Mouse (Mus musculus): ENCODE measurements at regions not wholly inside any gene's neighbourhood (a gene's known extent, or its start where the extent isn't known, plus 50 kb on each side); places are given as distances from the start of the nearest gene placed in this dataset.

DNA sequence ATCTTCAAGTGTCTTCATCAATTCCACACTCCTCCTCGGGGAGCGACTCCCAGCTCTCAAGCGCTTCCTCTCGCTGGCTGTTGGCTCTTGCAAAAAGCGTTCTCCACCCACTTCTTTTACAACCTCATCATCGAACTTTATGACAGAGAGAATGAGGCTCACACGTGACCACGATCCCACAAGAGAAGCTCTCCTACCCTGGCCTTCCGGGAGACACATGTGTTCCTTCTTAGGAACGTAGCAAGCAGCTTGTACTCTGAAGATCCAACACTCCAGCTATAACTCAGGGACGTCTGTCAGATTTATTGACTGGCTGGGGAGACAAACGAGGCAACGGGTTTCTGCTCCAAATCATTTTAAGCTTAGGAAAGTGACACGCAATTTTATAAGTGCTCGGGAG, 307.5 kb downstream of the Ajap1 start:
- TF ChIP-seq TCF3 (IDR thresholded peaks at IDR 0.05; ENCODE audit: insufficient read length, low read depth) (no peak), MYOG (IDR thresholded peaks at IDR 0.05; ENCODE audit: control insufficient read depth in 1 of 3, insufficient read depth in 1 of 3, insufficient read length in 2 of 3, low read depth in 2 of 3) (no peak), E2F4 (IDR thresholded peaks at IDR 0.05; ENCODE audit: insufficient read depth) (no peak), POLR2AphosphoS2 (IDR thresholded peaks at IDR 0.05; ENCODE audit: insufficient read length, low read depth) (no peak), TCF12 (IDR thresholded peaks at IDR 0.05; ENCODE audit: insufficient read depth, poor library complexity, severe bottlenecking) (no peak), MYOD1 (IDR thresholded peaks at IDR 0.05; ENCODE audit: control insufficient read depth in 1 of 3, insufficient read length in 2 of 3, low read depth in 2 of 3) (no peak), MAX (IDR thresholded peaks at IDR 0.05; ENCODE audit: low read depth) (no peak), REST (IDR thresholded peaks at IDR 0.05; ENCODE audit: insufficient read depth, insufficient read length) (no peak), CEBPB (IDR thresholded peaks at IDR 0.05; ENCODE audit: insufficient read depth, poor library complexity, severe bottlenecking) (no peak), SRF (IDR thresholded peaks at IDR 0.05; ENCODE audit: control insufficient read depth, insufficient read length, low read depth) (no peak), USF1 (IDR thresholded peaks at IDR 0.05; ENCODE audit: low read depth) (no peak), POLR2A (IDR thresholded peaks at IDR 0.05; ENCODE audit: insufficient read length, low read depth) (no peak)
- no peak overlapping the region for H3K4me3 ChIP-seq
- H3ac ChIP-seq (ENCODE audit: control insufficient read depth, insufficient read length): no peak overlapping the region
- H3K36me3 ChIP-seq (ENCODE audit: control insufficient read depth, insufficient read depth): no peaks in the 10 kb centered on the region
- H3K79me2 ChIP-seq (ENCODE audit: control insufficient read depth, insufficient read depth): no peaks in the 10 kb centered on the region
- no peak overlapping the region for H3K4me2 ChIP-seq (ENCODE audit: low read depth)
- H3K27me3 ChIP-seq (ENCODE audit: control insufficient read depth, insufficient read depth, insufficient read length): no peaks in the 10 kb centered on the region

- Histone ChIP-seq H3ac (ENCODE audit: control insufficient read depth, insufficient read length) (no peak overlapping the region), H3K27me3 (ENCODE audit: control insufficient read depth, insufficient read depth, insufficient read length) (no peaks in the 10 kb centered on the region), H3K4me2 (ENCODE audit: low read depth) (no peak overlapping the region), H3K4me3 (no peak overlapping the region), H3K36me3 (ENCODE audit: control insufficient read depth, insufficient read depth) (no peaks in the 10 kb centered on the region), H3K79me2 (ENCODE audit: control insufficient read depth, insufficient read depth) (no peaks in the 10 kb centered on the region)
- TF ChIP-seq CEBPB (IDR thresholded peaks at IDR 0.05; ENCODE audit: insufficient read depth, poor library complexity, severe bottlenecking) (no peak), TCF3 (IDR thresholded peaks at IDR 0.05; ENCODE audit: insufficient read length, low read depth) (no peak), REST (IDR thresholded peaks at IDR 0.05; ENCODE audit: insufficient read depth, insufficient read length) (no peak), POLR2A (IDR thresholded peaks at IDR 0.05; ENCODE audit: insufficient read length, low read depth) (no peak), TCF12 (IDR thresholded peaks at IDR 0.05; ENCODE audit: insufficient read depth, poor library complexity, severe bottlenecking) (no peak), MYOG (IDR thresholded peaks at IDR 0.05; ENCODE audit: control insufficient read depth in 1 of 3, insufficient read depth in 1 of 3, insufficient read length in 2 of 3, low read depth in 2 of 3) (no peak), SRF (IDR thresholded peaks at IDR 0.05; ENCODE audit: control insufficient read depth, insufficient read length, low read depth) (no peak), MYOD1 (IDR thresholded peaks at IDR 0.05; ENCODE audit: control insufficient read depth in 1 of 3, insufficient read length in 2 of 3, low read depth in 2 of 3) (no peak), USF1 (IDR thresholded peaks at IDR 0.05; ENCODE audit: low read depth) (no peak), MAX (IDR thresholded peaks at IDR 0.05; ENCODE audit: low read depth) (no peak), E2F4 (IDR thresholded peaks at IDR 0.05; ENCODE audit: insufficient read depth) (no peak), POLR2AphosphoS2 (IDR thresholded peaks at IDR 0.05; ENCODE audit: insufficient read length, low read depth) (no peak)
Measured at GRCm38 (mm10) chr4:153169991-153170390, 312.6 kb downstream of the Ajap1 start.

DNA sequence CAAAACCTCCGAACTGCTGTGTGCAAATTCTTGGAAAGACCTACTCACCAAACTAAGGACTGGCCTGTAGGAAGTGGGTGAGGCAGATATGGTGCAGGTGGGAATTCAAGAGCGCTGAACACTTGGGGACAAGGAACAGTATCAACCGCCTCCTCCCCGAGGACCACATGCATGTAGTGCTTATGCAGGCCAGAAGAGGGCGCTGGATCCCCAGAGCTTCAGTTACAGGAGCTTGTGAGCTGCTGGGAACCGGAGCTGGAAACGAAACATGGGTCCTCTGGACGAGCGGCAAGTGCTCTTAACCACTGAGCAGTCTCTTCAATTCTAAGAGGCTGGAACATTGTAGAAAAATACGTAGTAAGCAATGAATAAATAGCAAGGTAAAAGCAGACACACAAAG, 317.8 kb downstream of the Ajap1 start:
- no peak for TF ChIP-seq USF1 (IDR thresholded peaks at IDR 0.05; ENCODE audit: low read depth)
- no peak for TF ChIP-seq CEBPB (IDR thresholded peaks at IDR 0.05; ENCODE audit: insufficient read depth, poor library complexity, severe bottlenecking)
- TF ChIP-seq MAX (IDR thresholded peaks at IDR 0.05; ENCODE audit: low read depth): no peak
- TF ChIP-seq E2F4 (IDR thresholded peaks at IDR 0.05; ENCODE audit: insufficient read depth): no peak
- TF ChIP-seq TCF3 (IDR thresholded peaks at IDR 0.05; ENCODE audit: insufficient read length, low read depth): no peak
- TF ChIP-seq MYOD1 (IDR thresholded peaks at IDR 0.05; ENCODE audit: control insufficient read depth in 1 of 3, insufficient read length in 2 of 3, low read depth in 2 of 3): no peak
- TF ChIP-seq SRF (IDR thresholded peaks at IDR 0.05; ENCODE audit: control insufficient read depth, insufficient read length, low read depth): no peak
- TF ChIP-seq POLR2A (IDR thresholded peaks at IDR 0.05; ENCODE audit: insufficient read length, low read depth): no peak
- TF ChIP-seq MYOG (IDR thresholded peaks at IDR 0.05; ENCODE audit: control insufficient read depth in 1 of 3, insufficient read depth in 1 of 3, insufficient read length in 2 of 3, low read depth in 2 of 3): no peak
- TF ChIP-seq REST (IDR thresholded peaks at IDR 0.05; ENCODE audit: insufficient read depth, insufficient read length): no peak
- TF ChIP-seq POLR2AphosphoS2 (IDR thresholded peaks at IDR 0.05; ENCODE audit: insufficient read length, low read depth): no peak
- TF ChIP-seq TCF12 (IDR thresholded peaks at IDR 0.05; ENCODE audit: insufficient read depth, poor library complexity, severe bottlenecking): no peak
- Histone ChIP-seq H3K4me2 (ENCODE audit: low read depth) (no peak overlapping the region), H3K36me3 (ENCODE audit: control insufficient read depth, insufficient read depth) (no peaks in the 10 kb centered on the region), H3K4me3 (no peak overlapping the region), H3ac (ENCODE audit: control insufficient read depth, insufficient read length) (no peak overlapping the region), H3K27me3 (ENCODE audit: control insufficient read depth, insufficient read depth, insufficient read length) (no peaks in the 10 kb centered on the region), H3K79me2 (ENCODE audit: control insufficient read depth, insufficient read depth) (no peaks in the 10 kb centered on the region)

DNA sequence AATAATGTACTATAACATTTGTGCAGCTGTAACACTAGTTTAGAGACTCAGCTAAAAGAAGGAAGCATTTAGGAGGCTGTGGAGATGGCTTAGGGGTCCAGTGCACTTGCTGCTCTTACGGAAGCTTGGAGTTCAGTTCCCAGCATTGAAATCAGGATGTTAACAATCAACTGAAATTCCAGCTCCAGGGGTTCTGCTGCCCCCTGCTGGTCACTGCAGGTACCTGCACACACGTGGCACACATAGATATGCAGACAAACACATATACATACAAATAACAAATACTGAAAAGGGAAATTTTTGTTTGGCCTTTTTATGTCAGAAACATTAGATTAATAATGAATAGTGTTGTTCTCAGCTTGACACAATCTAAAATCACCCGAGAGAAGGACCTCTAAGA, 322.5 kb downstream of the Ajap1 start:
- Histone ChIP-seq H3K4me3 (no peak overlapping the region), H3K27me3 (ENCODE audit: control insufficient read depth, insufficient read depth, insufficient read length) (no peaks in the 10 kb centered on the region), H3ac (ENCODE audit: control insufficient read depth, insufficient read length) (no peak overlapping the region), H3K4me2 (ENCODE audit: low read depth) (no peak overlapping the region), H3K79me2 (ENCODE audit: control insufficient read depth, insufficient read depth) (no peaks in the 10 kb centered on the region), H3K36me3 (ENCODE audit: control insufficient read depth, insufficient read depth) (no peaks in the 10 kb centered on the region)
- TF ChIP-seq SRF (IDR thresholded peaks at IDR 0.05; ENCODE audit: control insufficient read depth, insufficient read length, low read depth) (no peak), POLR2AphosphoS2 (IDR thresholded peaks at IDR 0.05; ENCODE audit: insufficient read length, low read depth) (no peak), REST (IDR thresholded peaks at IDR 0.05; ENCODE audit: insufficient read depth, insufficient read length) (no peak), TCF12 (IDR thresholded peaks at IDR 0.05; ENCODE audit: insufficient read depth, poor library complexity, severe bottlenecking) (no peak), POLR2A (IDR thresholded peaks at IDR 0.05; ENCODE audit: insufficient read length, low read depth) (no peak), MYOD1 (IDR thresholded peaks at IDR 0.05; ENCODE audit: control insufficient read depth in 1 of 3, insufficient read length in 2 of 3, low read depth in 2 of 3) (no peak), MYOG (IDR thresholded peaks at IDR 0.05; ENCODE audit: control insufficient read depth in 1 of 3, insufficient read depth in 1 of 3, insufficient read length in 2 of 3, low read depth in 2 of 3) (no peak)

All from myocyte (in vitro differentiated cells).